29 mouse cellular contexts compared by ENCODE assay signal in the genomic region with DNA sequence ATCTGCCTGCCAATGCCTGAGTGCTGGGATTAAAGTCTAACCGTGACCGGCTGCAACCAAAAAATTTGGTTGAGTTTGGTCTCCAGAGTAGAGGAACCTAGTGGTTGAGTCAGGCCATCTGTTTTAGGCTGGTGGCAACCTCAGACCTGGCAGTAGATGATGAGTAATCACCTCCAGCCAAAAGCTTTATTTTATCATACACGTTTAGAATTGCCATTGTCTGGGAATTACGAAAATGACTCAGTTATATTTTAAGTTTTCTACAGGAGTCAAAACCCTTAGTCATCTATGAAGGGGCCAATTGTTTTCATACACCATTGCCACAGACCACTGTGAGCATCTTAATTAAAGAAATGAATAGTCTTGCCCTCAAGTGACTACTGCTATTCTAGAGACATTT. TPM values are rescaled to one million over a fixed set of nuclear protein-coding genes. Genes with fewer than 3 reads are reported as not detected.
DNase-seq lines count a peak whose midpoint lies in the region; ATAC-seq and TF ChIP-seq lines count a peak whose summit lies in the region.
"Had no signal": no experiment of that assay in that cellular context is flagged by ENCODE, and none has a peak within 500 bp of the region (broad histone marks: within the 10 kb centered on the region; RNA-seq: fewer than 3 reads in every experiment).

No protein-coding gene starts in this region.

- 88% methylated on average over 4 of the region's 4 CpGs for WGBS in kidney, embryonic 15.5 days

- H3K4me1 ChIP-seq in kidney, embryonic 15.5 days, result peaks cover 43% of the 10 kb centered on the region
- H3K4me1 ChIP-seq: hindbrain, embryonic 15.5 days had no signal

- H3K4me2 ChIP-seq in kidney, embryonic 15.5 days, result no peak overlapping the region
- H3K4me2 ChIP-seq: embryonic facial prominence, embryonic 13.5 days; forebrain, embryonic 13.5 days; heart, embryonic 11.5 days; hindbrain, embryonic 12.5 days; hindbrain, embryonic 15.5 days had no signal

- peaks cover 79% of the 10 kb centered on the region for H3K79me3 ChIP-seq in C2C12 (ENCODE audit: low read depth)

- no peak overlapping the region for H3K9ac ChIP-seq in kidney, embryonic 15.5 days
- H3K9ac ChIP-seq: embryonic facial prominence, embryonic 13.5 days; forebrain, embryonic 13.5 days; hindbrain, embryonic 12.5 days; hindbrain, embryonic 15.5 days had no signal

- ATAC-seq in kidney, embryonic 15.5 days (replicated peaks; ENCODE audit: low FRiP score), result no peak
- ATAC-seq: forebrain, embryonic 13.5 days; forebrain, embryonic 16.5 days; intestine, postnatal 0 days; Patski had no signal

- H3K27ac ChIP-seq in kidney, embryonic 15.5 days, result no peak overlapping the region
- H3K27ac ChIP-seq: embryonic facial prominence, embryonic 10.5 days; embryonic facial prominence, embryonic 13.5 days; forebrain, embryonic 10.5 days; forebrain, embryonic 13.5 days; hindbrain, embryonic 12.5 days; hindbrain, embryonic 15.5 days had no signal

- DNase-seq in 3T3-L1 (ENCODE audit: low read depth, low spot score), result peak; percentile 74
- DNase-seq in Muller cell, postnatal 12 days (ENCODE audit: inconsistent ontology term), result peak; percentile 24
- DNase-seq in adipocyte (ENCODE audit: low spot score), result no peak
- no peak for DNase-seq in adrenal gland, postnatal 10 days
- DNase-seq: adrenal gland, adult 2 months; adrenal gland, postnatal 25 days; cerebellum, adult 11-12 months; cerebellum, adult 8-10 months; cerebellum, postnatal 10 days; cerebellum, postnatal 36 days; embryo, embryonic 11 days; gastrocnemius, postnatal 10 days; heart, adult 11 months had no signal

- H3K79me2 ChIP-seq in C2C12 (ENCODE audit: control insufficient read depth, insufficient read depth), result peaks cover 88% of the 10 kb centered on the region

- H3K36me3 ChIP-seq in C2C12 (ENCODE audit: control insufficient read depth, insufficient read depth), result peaks cover 13% of the 10 kb centered on the region
- no peaks in the 10 kb centered on the region for H3K36me3 ChIP-seq in kidney, embryonic 15.5 days
- H3K36me3 ChIP-seq: embryonic facial prominence, embryonic 10.5 days; embryonic facial prominence, embryonic 13.5 days; forebrain, embryonic 10.5 days; hindbrain, embryonic 12.5 days; hindbrain, embryonic 15.5 days had no signal

- H3K4me3 ChIP-seq in C2C12 (ENCODE audit: insufficient read depth, poor library complexity, severe bottlenecking), result no peak overlapping the region
- no peak overlapping the region for H3K4me3 ChIP-seq in kidney, embryonic 15.5 days (replicated peaks)
- H3K4me3 ChIP-seq: embryonic facial prominence, embryonic 10.5 days; embryonic facial prominence, embryonic 13.5 days; forebrain, embryonic 10.5 days; forebrain, embryonic 13.5 days; hindbrain, embryonic 12.5 days; hindbrain, embryonic 15.5 days had no signal

- no peaks in the 10 kb centered on the region for H3K27me3 ChIP-seq in C2C12 (ENCODE audit: control insufficient read depth, insufficient read depth, insufficient read length)
- peaks cover 4% of the 10 kb centered on the region for H3K27me3 ChIP-seq in kidney, embryonic 15.5 days
- H3K27me3 ChIP-seq: CH12.LX, Patski had no signal

- no peaks in the 10 kb centered on the region for H3K9me3 ChIP-seq in kidney, embryonic 15.5 days (replicated peaks)
- H3K9me3 ChIP-seq: embryonic facial prominence, embryonic 10.5 days; embryonic facial prominence, embryonic 13.5 days; forebrain, embryonic 10.5 days; forebrain, embryonic 13.5 days; hindbrain, embryonic 12.5 days; hindbrain, embryonic 15.5 days had no signal

- H3ac ChIP-seq in C2C12 (ENCODE audit: control insufficient read depth, insufficient read length, low read depth), result no peak overlapping the region

- TF ChIP-seq CTCF in C2C12 (IDR thresholded peaks at IDR 0.05; ENCODE audit: control insufficient read depth, insufficient read depth, insufficient read length), result no peak

TF ChIP-seq in C2C12, 6 proteins besides CTCF, POLR2A, EP300 and RAD21:
- peak; percentile 8 for TF ChIP-seq CEBPB (IDR thresholded peaks at IDR 0.05; ENCODE audit: low read depth)
- no peak for TF ChIP-seq FOSL1 (IDR thresholded peaks at IDR 0.05; ENCODE audit: insufficient read depth, low read length, poor library complexity, severe bottlenecking)
- TF ChIP-seq MYOD1 (IDR thresholded peaks at IDR 0.05; ENCODE audit: control insufficient read depth, insufficient read length, low read depth), result peak; percentile 36

RNA-seq across cellular contexts. Expression of a gene that starts 7.5 kb away (rescaled TPM):
- polyA plus RNA-seq in C2C12 (2012; fragmentation: generic; extraction: Trizol), result 41.3 TPM
- 10 to 100 TPM; 49.7 to 61.5 TPM for total RNA-seq in adrenal gland, postnatal 10 days (2021)
- polyA plus RNA-seq in kidney, embryonic 15.5 days (2015; fragmentation: Nextera tagmentation; extraction: Ambion mirVana), result 29.8 and 30.3 TPM in 2 replicates

RNA-seq across cellular contexts. Expression of a gene that starts 30.9 kb away (rescaled TPM):
- polyA plus RNA-seq in C2C12 (2012; fragmentation: generic; extraction: Trizol), result 75.7 TPM
- 100 to 1,000 TPM; 148 to 194 TPM for total RNA-seq in adrenal gland, postnatal 10 days (2021)
- polyA plus RNA-seq in kidney, embryonic 15.5 days (2015; fragmentation: Nextera tagmentation; extraction: Ambion mirVana), result 299 and 308 TPM in 2 replicates

RNA-seq across cellular contexts. Expression of a gene that starts 50.0 kb away (rescaled TPM):
- polyA plus RNA-seq in C2C12 (2012; fragmentation: generic; extraction: Trizol), result 10.8 TPM
- 1 to 10 TPM; 2.0 to 3.3 TPM for total RNA-seq in adrenal gland, postnatal 10 days (2021)
- 12.7 and 17.5 TPM in 2 replicates for polyA plus RNA-seq in kidney, embryonic 15.5 days (2015; fragmentation: Nextera tagmentation; extraction: Ambion mirVana)
- total RNA-seq: gastrocnemius, adult 18-20 months; heart, adult 8-10 months; heart, postnatal 25 days had no signal

RNA-seq across cellular contexts. Expression of a gene that starts 57.1 kb away (rescaled TPM):
- 23.3 TPM for polyA plus RNA-seq in C2C12 (2012; fragmentation: generic; extraction: Trizol)
- 10 to 100 TPM; 32.5 to 37.8 TPM for total RNA-seq in adrenal gland, postnatal 10 days (2021)
- polyA plus RNA-seq in kidney, embryonic 15.5 days (2015; fragmentation: Nextera tagmentation; extraction: Ambion mirVana), result 14.9 and 20.0 TPM in 2 replicates

Comparison
In these comparisons a context has a peak if more than half of its experiments do, and no peak if none do; other contexts are left out.
1. DNase-seq: peak in 3T3-L1 (single experiment) and Muller cell, postnatal 12 days (single experiment); none in adipocyte (single experiment) and adrenal gland, postnatal 10 days (single experiment).